Mouse (Mus musculus) spleen, adult 2 months (tissue): ENCODE measurements around the gene Farp1. TPM values are rescaled to one million over a fixed set of nuclear protein-coding genes. Genes with fewer than 3 reads are reported as not detected.

Experiments
- DNase-seq, 2 experiments: peaks; one replicate each; pipeline versions ENCODE4 v3.0.0 to v3.0.0-alpha.2; 2012 to 2021; ENCODE audit warnings: low spot score in 2 of 2, low read depth in 1 of 2
- H3K27ac ChIP-seq: fragments of 200-500 bp; 2 replicates; pipeline ENCODE4 v1.5.1; 2012; ENCODE audit warnings: low read length, inconsistent platforms; ENCODE audit not compliant: insufficient read depth
- H3K27me3 ChIP-seq: fragments of 200-500 bp; 2 replicates; pipeline ENCODE4 v1.6.1; 2012; ENCODE audit warnings: mild to moderate bottlenecking, moderate library complexity, low read length, inconsistent platforms; ENCODE audit not compliant: control insufficient read depth, insufficient read depth
- H3K36me3 ChIP-seq: fragments of 200-500 bp; 2 replicates; pipeline ENCODE4 v1.6.1; 2012; ENCODE audit warnings: mild to moderate bottlenecking, low read length, inconsistent platforms; ENCODE audit not compliant: control insufficient read depth, insufficient read depth
- H3K4me1 ChIP-seq: fragments of 200-500 bp; 2 replicates; pipeline ENCODE4 v1.6.1; 2011; ENCODE audit warnings: inconsistent platforms; ENCODE audit not compliant: control insufficient read depth, insufficient read depth, insufficient read length
- H3K4me3 ChIP-seq: fragments of 200-500 bp; 2 replicates; pipeline ENCODE4 v1.5.1; 2011; ENCODE audit warnings: mild to moderate bottlenecking, inconsistent platforms; ENCODE audit not compliant: insufficient read depth, insufficient read length; ENCODE audit errors: extremely low read depth
- CTCF ChIP-seq: fragments of 200-500 bp; IDR thresholded peaks from 2 replicates; pipeline ENCODE4 v1.5.1; 2011; ENCODE audit warnings: mild to moderate bottlenecking, inconsistent platforms; ENCODE audit not compliant: insufficient read depth, insufficient read length, insufficient replicate concordance; ENCODE audit errors: extremely low read depth
- POLR2A ChIP-seq: fragments of 200-500 bp; IDR thresholded peaks from 2 replicates; pipeline ENCODE4 v1.6.1; 2011; ENCODE audit warnings: low read depth, low read length, inconsistent platforms
- WGBS: fragments of 180-500 bp; shearing (Covaris S2); methylation state at CpG from one replicate; pipeline ENCODE4 v1.1.7; 2018; 5-methylcytosine and 5-hydroxymethylcytosine counted together
- polyA plus RNA-seq: library from polyadenylated mRNA; depleted of rRNA; stranded (reverse); fragments of >200 nt; gene quantifications from 2 replicates; pipeline ENCODE4 v1.2.3, GENCODE M21; 2012

Gene Farp1
- polyA plus RNA-seq, 1 experiment, result 3.0 TPM

DNA sequence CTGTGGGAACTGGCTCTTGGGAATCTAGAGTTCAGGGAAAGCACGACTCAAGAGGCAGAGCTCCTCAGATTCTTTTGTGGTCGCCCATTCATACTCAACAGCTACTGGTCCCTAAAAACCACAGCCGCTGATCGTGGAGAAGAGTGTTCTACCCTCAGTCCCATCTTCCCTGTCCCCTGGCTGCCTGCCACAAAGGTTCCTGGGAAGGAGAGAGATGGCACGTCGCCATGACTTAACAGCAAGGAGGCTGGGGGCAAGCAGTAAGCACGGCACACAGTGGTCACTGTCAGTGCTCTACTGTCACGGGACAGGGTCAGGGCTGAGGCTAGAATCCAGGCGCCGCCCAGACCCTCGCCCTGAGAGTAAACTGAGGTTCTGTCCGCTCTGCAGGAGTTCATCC is 240.0 kb downstream of the Farp1 start:
- no peaks in the 10 kb centered on the region for H3K36me3 ChIP-seq
- TF ChIP-seq CTCF (no peak), POLR2A (no peak)
- no peak overlapping the region for H3K27ac ChIP-seq
- WGBS, result 83% methylated on average over 12 of the region's 12 CpGs
- DNase-seq, result no peak
- no peaks in the 10 kb centered on the region for H3K4me1 ChIP-seq
- H3K4me3 ChIP-seq, result no peak overlapping the region
- H3K27me3 ChIP-seq, result no peaks in the 10 kb centered on the region

GRCm38 (mm10) chr14:121276016-121276415 is 241.0 kb downstream of the Farp1 start:
- Histone ChIP-seq H3K27me3 (no peaks in the 10 kb centered on the region), H3K36me3 (no peaks in the 10 kb centered on the region), H3K4me3 (no peak overlapping the region), H3K27ac (no peak overlapping the region), H3K4me1 (no peaks in the 10 kb centered on the region)
- no peak for DNase-seq
- WGBS, result 85% methylated on average over 10 of the region's 10 CpGs
- TF ChIP-seq POLR2A (no peak), CTCF (no peak)

GRCm38 (mm10) chr14:121279106-121279505 is 244.1 kb downstream of the Farp1 start:
- H3K27me3 ChIP-seq, result no peaks in the 10 kb centered on the region
- H3K4me3 ChIP-seq, result no peak overlapping the region
- WGBS, result 37% methylated on average over 6 of the region's 6 CpGs
- H3K36me3 ChIP-seq, result peaks cover 12% of the 10 kb centered on the region
- no peak overlapping the region for H3K27ac ChIP-seq
- peak; percentile 25 to 71 for DNase-seq
- peak; percentile 86; the same call in 1 of the 2 replicates for TF ChIP-seq CTCF
- TF ChIP-seq POLR2A, result no peak
- no peaks in the 10 kb centered on the region for H3K4me1 ChIP-seq

GRCm38 (mm10) chr14:121280601-121281335 is 245.8 kb downstream of the Farp1 start:
- Histone ChIP-seq H3K4me3 (no peak overlapping the region), H3K4me1 (no peaks in the 10 kb centered on the region), H3K36me3 (peaks cover 19% of the 10 kb centered on the region), H3K27ac (no peak overlapping the region), H3K27me3 (no peaks in the 10 kb centered on the region)
- no peak for DNase-seq
- no peak for TF ChIP-seq POLR2A
- TF ChIP-seq CTCF, result no peak
- WGBS, result 63% methylated on average over 16 of the region's 16 CpGs

DNA sequence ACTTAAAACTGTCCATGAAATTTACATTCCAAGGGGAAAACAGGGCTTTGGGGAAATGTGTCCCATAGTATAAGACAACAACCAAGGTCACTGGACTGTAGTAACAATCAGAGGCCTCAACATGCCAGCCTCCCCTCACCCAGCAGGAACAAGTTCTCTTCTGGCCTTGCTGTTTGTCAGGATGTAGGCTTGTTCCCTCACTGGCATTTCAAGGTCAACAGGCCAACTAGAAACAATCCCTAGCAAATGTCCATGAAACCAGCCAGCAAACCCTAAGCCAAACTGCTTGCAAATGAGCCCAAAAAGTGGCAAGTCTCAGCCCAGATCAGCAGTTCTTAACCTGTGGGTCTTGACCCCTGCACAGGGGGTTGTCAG is 246.3 kb downstream of the Farp1 start:
- H3K36me3 ChIP-seq, result peaks cover 24% of the 10 kb centered on the region
- H3K4me1 ChIP-seq, result no peaks in the 10 kb centered on the region
- H3K27me3 ChIP-seq, result no peaks in the 10 kb centered on the region
- no peak overlapping the region for H3K27ac ChIP-seq
- DNase-seq, result no peak
- H3K4me3 ChIP-seq, result no peak overlapping the region
- no peak for TF ChIP-seq CTCF
- no peak for TF ChIP-seq POLR2A

DNA sequence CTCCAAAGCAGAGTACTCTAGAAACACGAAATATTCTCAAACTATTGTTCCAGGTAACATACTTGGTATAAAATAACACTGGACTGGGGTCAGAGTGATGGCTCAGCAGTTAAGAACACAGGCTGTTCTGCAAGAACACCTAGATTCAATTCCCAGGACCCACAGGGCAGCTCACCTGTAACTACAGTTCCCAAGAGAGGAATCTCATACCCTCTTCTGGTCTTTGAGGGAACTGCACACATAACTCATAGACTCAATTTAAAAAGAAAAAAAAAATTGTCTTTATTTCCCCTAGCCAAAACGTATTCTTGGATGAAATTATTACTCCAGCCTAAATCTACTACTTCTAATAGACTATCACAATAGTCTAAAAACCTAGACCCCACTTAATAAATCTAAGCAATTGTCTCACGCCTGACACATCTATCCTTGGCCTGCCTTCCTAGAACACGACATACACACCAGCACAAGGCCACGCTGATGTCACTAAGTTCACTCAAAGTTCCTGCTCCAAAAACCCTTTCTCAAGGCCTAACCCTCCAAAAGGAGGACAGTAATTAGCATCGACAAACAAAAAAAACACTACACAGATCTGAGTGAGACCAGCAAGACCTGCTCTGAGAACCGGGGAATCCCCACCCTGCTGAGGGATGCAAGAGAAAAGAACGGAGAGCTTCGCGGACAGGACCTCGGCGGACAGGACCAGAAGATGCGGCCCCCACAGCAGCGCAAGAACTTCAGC is 250.6 kb downstream of the Farp1 start:
- no peak overlapping the region for H3K4me3 ChIP-seq
- H3K4me1 ChIP-seq, result no peaks in the 10 kb centered on the region
- WGBS, result 90% methylated on average over 14 of the region's 14 CpGs
- no peak for TF ChIP-seq POLR2A
- TF ChIP-seq CTCF, result no peak
- no peaks in the 10 kb centered on the region for H3K27me3 ChIP-seq
- peaks cover 40% of the 10 kb centered on the region for H3K36me3 ChIP-seq
- H3K27ac ChIP-seq, result no peak overlapping the region
- DNase-seq, result no peak

GRCm38 (mm10) chr14:121291881-121292280 is 256.9 kb downstream of the Farp1 start:
- TF ChIP-seq POLR2A (no peak), CTCF (no peak)
- no peaks in the 10 kb centered on the region for H3K27me3 ChIP-seq
- H3K27ac ChIP-seq, result no peak overlapping the region
- no peaks in the 10 kb centered on the region for H3K4me1 ChIP-seq
- whole genome bisulfite sequencing, result 92% methylated on average over 8 of the region's 8 CpGs
- no peak overlapping the region for H3K4me3 ChIP-seq
- H3K36me3 ChIP-seq, result peaks cover 49% of the 10 kb centered on the region
- DNase-seq, result no peak
